In the genomic region with DNA sequence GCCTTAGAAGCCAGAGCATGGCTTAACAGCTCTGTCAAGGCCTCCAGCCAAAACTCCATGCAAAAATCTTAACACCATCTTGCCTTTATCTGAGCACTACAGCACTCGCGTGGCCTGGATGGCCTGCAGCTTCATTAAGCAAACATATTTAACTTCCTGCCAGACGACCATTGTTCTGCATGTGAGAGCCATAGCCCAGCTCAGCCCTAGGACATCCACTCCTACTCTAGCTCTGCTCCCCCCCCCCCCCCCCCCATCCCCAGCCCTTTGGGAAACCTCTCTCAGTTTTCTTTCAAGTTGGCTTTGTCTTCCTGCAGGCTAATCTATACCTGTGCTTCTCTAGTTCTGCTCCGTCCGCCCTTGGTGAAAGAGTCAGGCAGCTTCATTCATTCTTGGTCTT, we compare ENCODE assay signal across 16 mouse cellular contexts.
DNase-seq lines count a peak whose midpoint lies in the region; ATAC-seq and TF ChIP-seq lines count a peak whose summit lies in the region.
"Had no signal": no experiment of that assay in that cellular context is flagged by ENCODE, and none has a peak within 500 bp of the region (broad histone marks: within the 10 kb centered on the region; RNA-seq: fewer than 3 reads in every experiment).

No protein-coding gene starts in this region.

- no peak overlapping the region for H3K4me3 ChIP-seq in neural tube, embryonic 11.5 days (ENCODE audit: low read depth, low read length)
- H3K4me3 ChIP-seq in embryonic facial prominence, embryonic 11.5 days (ENCODE audit: low read depth, low read length): no peak overlapping the region
- H3K4me3 ChIP-seq in hindbrain, postnatal 0 days (ENCODE audit: low read length): no peak overlapping the region
- H3K4me3 ChIP-seq in midbrain, embryonic 16.5 days (ENCODE audit: low read depth, low read length): no peak overlapping the region
- H3K4me3 ChIP-seq: heart, embryonic 13.5 days had no signal

- H3K4me2 ChIP-seq in neural tube, embryonic 11.5 days (ENCODE audit: low read depth): no peak overlapping the region
- H3K4me2 ChIP-seq in embryonic facial prominence, embryonic 11.5 days (ENCODE audit: low read depth, low read length): no peak overlapping the region
- no peak overlapping the region for H3K4me2 ChIP-seq in hindbrain, postnatal 0 days (ENCODE audit: low read depth, low read length)
- no peak overlapping the region for H3K4me2 ChIP-seq in midbrain, embryonic 16.5 days (ENCODE audit: low read length)
- H3K4me2 ChIP-seq: heart, embryonic 13.5 days; liver, embryonic 11.5 days had no signal

- H3K36me3 ChIP-seq in neural tube, embryonic 11.5 days (ENCODE audit: control insufficient read depth, insufficient read depth, low read length): no peaks in the 10 kb centered on the region
- H3K36me3 ChIP-seq in embryonic facial prominence, embryonic 11.5 days (replicated peaks; ENCODE audit: control insufficient read depth, insufficient read depth, low read depth, low read length): no peaks in the 10 kb centered on the region; the same call in 1 of the 2 replicates
- H3K36me3 ChIP-seq in hindbrain, postnatal 0 days (ENCODE audit: insufficient read depth, low read length): no peaks in the 10 kb centered on the region
- no peaks in the 10 kb centered on the region for H3K36me3 ChIP-seq in midbrain, embryonic 16.5 days (ENCODE audit: control insufficient read depth, insufficient read depth, low read length)
- H3K36me3 ChIP-seq: heart, embryonic 13.5 days had no signal

- no peaks in the 10 kb centered on the region for H3K27me3 ChIP-seq in neural tube, embryonic 11.5 days (ENCODE audit: control insufficient read depth, insufficient read depth, low read length)
- no peaks in the 10 kb centered on the region for H3K27me3 ChIP-seq in embryonic facial prominence, embryonic 11.5 days (ENCODE audit: control insufficient read depth, insufficient read depth, low read length)
- no peaks in the 10 kb centered on the region for H3K27me3 ChIP-seq in hindbrain, postnatal 0 days (ENCODE audit: insufficient read depth, low read length)
- H3K27me3 ChIP-seq in midbrain, embryonic 16.5 days (ENCODE audit: control insufficient read depth, insufficient read depth, low read depth, low read length): no peaks in the 10 kb centered on the region

- no peaks in the 10 kb centered on the region for H3K4me1 ChIP-seq in neural tube, embryonic 11.5 days (ENCODE audit: control insufficient read depth, insufficient read depth, low read length)
- no peaks in the 10 kb centered on the region for H3K4me1 ChIP-seq in embryonic facial prominence, embryonic 11.5 days (ENCODE audit: control insufficient read depth, insufficient read depth, low read length)
- H3K4me1 ChIP-seq in hindbrain, postnatal 0 days (ENCODE audit: insufficient read depth, low read length): 0 out of 2 replicates have a peak, but pooled peaks cover 3% of the 10 kb centered on the region
- peaks cover 5% of the 10 kb centered on the region for H3K4me1 ChIP-seq in midbrain, embryonic 16.5 days (ENCODE audit: control insufficient read depth, insufficient read depth, low read length)

- H3K27ac ChIP-seq in neural tube, embryonic 11.5 days (ENCODE audit: low read depth, low read length): no peak overlapping the region
- no peak overlapping the region for H3K27ac ChIP-seq in embryonic facial prominence, embryonic 11.5 days (replicated peaks; ENCODE audit: low read depth, low read length)
- H3K27ac ChIP-seq in hindbrain, postnatal 0 days: no peak overlapping the region
- H3K27ac ChIP-seq in midbrain, embryonic 16.5 days (ENCODE audit: low read length): no peak overlapping the region
- H3K27ac ChIP-seq: heart, embryonic 13.5 days; kidney, postnatal 0 days had no signal

- TF ChIP-seq CTCF in hindbrain, postnatal 0 days (IDR thresholded peaks at IDR 0.05; ENCODE audit: low read depth): no peak

- no peaks in the 10 kb centered on the region for H3K9me3 ChIP-seq in neural tube, embryonic 11.5 days (ENCODE audit: control insufficient read depth, low read length)
- H3K9me3 ChIP-seq in embryonic facial prominence, embryonic 11.5 days (replicated peaks; ENCODE audit: control insufficient read depth, low read length): no peaks in the 10 kb centered on the region
- H3K9me3 ChIP-seq in hindbrain, postnatal 0 days (ENCODE audit: low read length): no peaks in the 10 kb centered on the region
- no peaks in the 10 kb centered on the region for H3K9me3 ChIP-seq in midbrain, embryonic 16.5 days (replicated peaks; ENCODE audit: control insufficient read depth, low read length, poor library complexity, severe bottlenecking)

- 0 out of 2 replicates have a peak, but pooled peaks have one; percentile 13 for ATAC-seq in neural tube, embryonic 11.5 days (ENCODE audit: insufficient read depth, low FRiP score, low TSS enrichment)
- ATAC-seq in embryonic facial prominence, embryonic 11.5 days (replicated peaks; ENCODE audit: insufficient number of reproducible peaks, low FRiP score, low TSS enrichment, low read depth): peak; percentile 52; the same call in 1 of the 2 replicates
- ATAC-seq in hindbrain, postnatal 0 days: peak; percentile 35; the same call in 1 of the 2 replicates
- 0 out of 2 replicates have a peak, but pooled peaks have one; percentile 23 for ATAC-seq in midbrain, embryonic 16.5 days
- ATAC-seq: activated CD4-positive, CD25-positive, alpha-beta regulatory T cell, adult 4 months; CD4-positive, CD25-positive, alpha-beta regulatory T cell, adult 4 months; inflammation-experienced regulatory T-cells, adult 6 months had no signal

- H3K9ac ChIP-seq in neural tube, embryonic 11.5 days (ENCODE audit: low read length): no peak overlapping the region
- H3K9ac ChIP-seq in embryonic facial prominence, embryonic 11.5 days (replicated peaks; ENCODE audit: low read length): no peak overlapping the region
- no peak overlapping the region for H3K9ac ChIP-seq in hindbrain, postnatal 0 days (replicated peaks; ENCODE audit: low read length)
- no peak overlapping the region for H3K9ac ChIP-seq in midbrain, embryonic 16.5 days (ENCODE audit: low read depth, low read length)
- H3K9ac ChIP-seq: heart, embryonic 13.5 days had no signal

- peak; percentile 18 for DNase-seq in neural tube, embryonic 11.5 days (ENCODE audit: low spot score)
- DNase-seq in neural tube, embryonic 10.5 days (ENCODE audit: extremely low spot score, low spot score): no peak
- no peak for DNase-seq in embryonic facial prominence, embryonic 11.5 days (ENCODE audit: low spot score)
- DNase-seq in hindbrain, postnatal 0 days (ENCODE audit: low spot score): no peak
- no peak for DNase-seq in adrenal gland, postnatal 25 days
- no peak for DNase-seq in left cerebral cortex, adult 9 months (ENCODE audit: low spot score in 2 of 2)
- DNase-seq: cerebellum, adult 18-20 months; lung, postnatal 10 days; right cerebral cortex, postnatal 25 days had no signal

- WGBS in neural tube, embryonic 11.5 days: 30% methylated on average over 5 of the region's 5 CpGs
- 22% methylated on average over 5 of the region's 5 CpGs for WGBS in embryonic facial prominence, embryonic 11.5 days
- WGBS in hindbrain, postnatal 0 days: 33% methylated on average over 5 of the region's 5 CpGs
- 18% methylated on average over 5 of the region's 5 CpGs for WGBS in midbrain, embryonic 16.5 days
